Mouse (Mus musculus): ENCODE data around the gene E2f4.

E2f4 gene

GRCm38 (mm10) chr8:105294776-105295175 is 2.7 kb upstream of the E2f4 start:
- DNase-seq = peak; percentile 57

DNA sequence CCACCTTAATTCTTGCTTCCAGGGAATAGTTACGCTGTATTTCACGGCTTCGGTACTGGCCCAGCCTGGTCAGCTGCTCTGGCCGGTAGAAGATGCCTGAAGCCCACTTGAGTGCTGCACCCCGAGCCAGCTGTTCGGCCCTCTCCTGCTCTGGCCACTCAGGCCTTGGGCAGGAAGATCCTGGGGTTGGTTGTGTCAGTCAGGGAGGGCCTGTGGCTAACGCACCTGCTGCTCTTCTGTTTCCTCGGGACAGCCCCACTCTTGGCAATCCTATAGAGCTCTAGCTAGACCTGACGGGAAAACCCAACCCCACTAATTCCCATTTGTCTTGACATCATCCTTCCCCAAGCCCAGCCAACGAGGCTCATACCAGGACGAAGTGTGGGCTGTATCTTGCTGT is 2.2 kb upstream of the E2f4 start:
- no peak for DNase-seq

- peak; percentile 45 for DNase-seq
Observed at GRCm38 (mm10) chr8:105295895-105296573, 1.4 kb upstream of the E2f4 start, which contains the start of gene Exoc3l. Gene Exoc3l (minus strand): TSS chr8:105296101.

GRCm38 (mm10) chr8:105298351-105299252 is 1.1 kb downstream of the E2f4 start:
- no peak for DNase-seq

GRCm38 (mm10) chr8:105299962-105300361 is 2.5 kb downstream of the E2f4 start:
- DNase-seq = no peak

DNA sequence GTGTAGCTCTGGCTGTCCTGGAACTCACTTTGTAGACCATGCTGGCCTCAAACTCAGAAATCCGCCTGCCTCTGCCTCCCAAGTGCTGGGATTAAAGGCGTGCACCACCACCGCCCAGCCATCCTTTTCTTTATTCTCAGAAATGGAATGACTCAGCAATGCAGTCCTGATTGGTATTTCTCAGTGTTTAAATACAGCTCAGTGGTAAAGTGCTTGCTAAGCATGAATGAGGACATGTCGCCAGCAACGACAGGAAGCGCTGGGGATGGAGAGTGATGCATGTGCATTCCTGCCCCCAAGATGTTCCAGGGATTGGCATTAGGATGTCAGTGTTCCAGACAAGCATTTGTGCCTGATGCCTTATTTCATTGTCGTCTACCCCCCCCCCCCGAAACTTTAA is 5.9 kb downstream of the E2f4 start:
- no peak for DNase-seq

- DNase-seq = peak; percentile 34
Observed at GRCm38 (mm10) chr8:105303874-105304273, 6.4 kb downstream of the E2f4 start.

- DNase-seq = no peak
Observed at GRCm38 (mm10) chr8:105304325-105305210, 7.1 kb downstream of the E2f4 start.

DNA sequence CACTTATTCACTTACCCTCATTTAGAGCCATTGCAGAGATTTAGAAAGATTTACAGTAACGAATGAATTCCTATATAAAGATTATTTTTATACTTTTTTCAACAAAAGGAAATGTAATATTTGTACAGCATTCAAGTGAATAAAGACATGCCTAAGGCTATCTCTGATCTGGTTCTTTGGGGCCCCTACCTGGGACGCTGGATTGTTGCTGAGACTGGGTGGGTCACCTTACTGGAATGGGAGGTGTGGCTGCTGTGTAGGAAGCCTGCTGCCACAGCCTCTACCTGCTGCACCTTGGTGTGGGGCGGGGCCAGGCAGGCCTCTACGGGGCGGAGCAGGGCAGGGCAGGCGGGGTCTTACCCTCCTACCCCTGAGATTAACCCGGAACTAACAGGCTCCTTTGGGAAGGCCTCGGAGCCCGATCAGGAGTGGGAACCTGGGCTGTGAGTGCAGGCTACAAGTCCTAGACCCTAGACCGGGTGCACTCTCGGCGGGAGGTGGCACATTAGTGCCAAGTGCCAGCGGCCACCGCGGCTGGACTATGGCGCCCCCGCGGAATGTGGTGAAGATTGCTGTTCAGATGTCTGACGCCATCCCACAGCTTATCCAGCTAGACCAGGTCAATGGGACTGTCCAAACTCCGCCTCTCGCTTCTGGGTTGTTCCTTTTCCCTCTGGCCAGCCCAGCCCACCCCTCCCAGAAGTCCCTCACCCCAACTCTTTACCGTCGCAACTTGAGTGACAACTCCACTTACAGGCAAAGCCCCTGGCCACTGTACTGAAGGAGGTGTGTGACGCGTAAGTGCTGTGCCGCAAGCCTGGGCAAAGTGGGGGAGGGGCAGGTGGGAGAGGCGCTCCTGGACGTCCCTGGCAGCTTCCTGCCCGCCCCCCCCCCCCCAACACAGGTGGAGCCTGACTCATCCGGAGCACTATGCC is 8.0 kb downstream of the E2f4 start, which contains the start of gene Elmo3:
TSS of gene Elmo3 (plus strand) at position 391 of the 935 bp plus-strand sequence.
- peak; percentile 87 for DNase-seq

- DNase-seq = no peak
Observed at GRCm38 (mm10) chr8:105306146-105306691, 8.8 kb downstream of the E2f4 start.

DNA sequence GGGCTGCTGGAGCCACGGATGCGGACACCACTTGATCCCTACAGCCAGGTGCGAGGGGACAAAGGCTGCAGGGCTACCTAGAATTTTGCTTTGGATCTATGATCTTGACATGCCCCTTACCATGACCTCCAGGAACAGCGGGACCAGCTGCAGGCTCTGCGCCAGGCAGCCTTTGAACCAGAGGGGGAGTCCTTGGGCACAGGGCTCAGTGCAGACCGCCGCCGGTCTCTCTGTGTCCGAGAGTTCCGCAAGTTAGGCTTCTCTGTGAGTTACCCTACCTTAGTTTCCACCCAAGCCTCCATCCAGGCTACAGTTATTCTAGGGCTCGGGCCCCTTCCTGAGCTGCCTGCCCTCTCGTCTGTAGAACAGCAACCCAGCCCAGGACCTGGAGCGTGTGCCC is 10.2 kb downstream of the E2f4 start:
- no peak for DNase-seq

- DNase-seq = no peak
Observed at GRCm38 (mm10) chr8:105308428-105308827, 11.0 kb downstream of the E2f4 start.

DNA sequence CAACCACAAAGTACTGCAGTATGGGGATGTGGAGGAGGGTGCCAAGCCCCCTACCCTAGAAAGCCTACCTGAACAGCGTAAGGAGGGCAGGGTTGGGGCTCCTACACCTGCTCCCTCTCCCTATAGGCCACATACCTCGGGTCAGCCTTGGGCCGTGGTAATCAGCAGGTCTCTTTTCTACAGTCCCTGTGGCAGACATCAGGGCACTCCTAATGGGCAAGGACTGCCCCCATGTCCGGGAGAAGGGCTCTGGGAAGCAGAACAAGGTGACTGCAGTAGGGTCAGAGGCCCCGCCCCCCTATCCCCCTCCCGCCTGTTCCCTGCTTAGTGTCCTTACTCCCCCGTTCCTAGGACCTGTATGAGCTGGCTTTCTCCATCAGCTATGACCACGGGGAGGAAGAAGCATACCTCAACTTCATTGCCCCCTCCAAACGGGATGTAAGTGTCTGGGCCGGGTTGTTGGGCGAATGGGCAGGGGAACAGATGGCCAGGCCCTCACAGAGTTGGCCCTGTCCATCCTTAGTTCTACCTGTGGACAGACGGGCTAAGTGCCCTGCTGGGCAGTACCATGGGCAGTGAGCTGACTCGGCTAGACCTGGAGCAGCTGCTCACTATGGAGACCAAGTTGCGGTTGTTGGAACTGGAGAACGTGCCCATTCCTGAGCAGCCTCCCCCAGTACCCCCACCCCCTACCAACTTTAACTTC is 11.8 kb downstream of the E2f4 start:
- no peak for DNase-seq

DNA sequence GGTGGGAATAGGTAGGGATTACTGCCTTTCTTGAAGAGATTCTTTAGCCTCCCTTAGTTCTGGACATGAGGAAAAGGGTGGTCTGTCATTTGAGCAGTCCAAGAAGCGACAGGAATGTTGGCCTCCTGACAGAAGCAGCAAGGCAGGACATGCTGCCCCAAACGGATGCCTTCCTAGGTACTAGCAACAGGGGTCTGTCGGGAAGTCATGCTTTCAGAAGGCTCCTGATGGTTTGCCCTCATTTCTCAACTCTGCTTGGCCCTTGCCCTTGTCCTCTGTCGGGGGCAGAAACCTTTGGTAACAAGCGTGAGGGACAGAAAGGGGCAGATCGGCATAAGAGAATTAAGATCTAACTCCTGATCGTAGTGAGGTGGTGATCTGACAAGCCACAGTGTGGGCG is 12.7 kb downstream of the E2f4 start:
- no peak for DNase-seq

GRCm38 (mm10) chr8:105311718-105312117 is 14.3 kb downstream of the E2f4 start:
- DNase-seq = no peak

DNA sequence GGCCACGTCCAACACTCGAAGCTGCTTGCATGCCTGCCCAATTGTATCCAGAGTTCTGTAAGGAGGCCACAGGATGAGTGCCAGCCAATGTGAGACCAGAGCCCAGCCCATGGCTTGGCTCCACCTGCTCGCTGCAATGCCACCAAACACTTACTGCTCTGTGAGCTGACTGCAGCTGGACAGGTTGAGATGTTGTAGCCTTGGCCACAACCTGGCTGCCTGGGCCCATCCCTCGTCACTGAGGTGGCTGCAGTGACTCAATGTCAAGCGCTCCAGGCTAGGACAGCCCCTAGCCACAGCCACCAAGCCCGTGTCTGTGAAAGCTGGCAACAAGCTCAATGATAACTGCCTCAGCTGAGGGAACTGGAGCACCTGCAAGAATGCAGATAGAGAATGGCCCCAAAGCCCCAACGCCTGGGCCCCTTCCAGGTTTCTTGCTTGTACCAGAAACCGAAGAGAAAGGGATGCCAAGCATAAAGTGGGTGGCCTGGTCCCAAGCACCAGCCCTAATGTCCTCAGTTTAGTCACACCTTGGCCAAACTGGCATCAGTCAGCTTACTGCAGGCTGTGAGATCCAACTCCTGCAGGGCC is 15.5 kb downstream of the E2f4 start:
- DNase-seq = no peak

GRCm38 (mm10) chr8:105313622-105314402 is 16.3 kb downstream of the E2f4 start:
- no peak for DNase-seq

DNA sequence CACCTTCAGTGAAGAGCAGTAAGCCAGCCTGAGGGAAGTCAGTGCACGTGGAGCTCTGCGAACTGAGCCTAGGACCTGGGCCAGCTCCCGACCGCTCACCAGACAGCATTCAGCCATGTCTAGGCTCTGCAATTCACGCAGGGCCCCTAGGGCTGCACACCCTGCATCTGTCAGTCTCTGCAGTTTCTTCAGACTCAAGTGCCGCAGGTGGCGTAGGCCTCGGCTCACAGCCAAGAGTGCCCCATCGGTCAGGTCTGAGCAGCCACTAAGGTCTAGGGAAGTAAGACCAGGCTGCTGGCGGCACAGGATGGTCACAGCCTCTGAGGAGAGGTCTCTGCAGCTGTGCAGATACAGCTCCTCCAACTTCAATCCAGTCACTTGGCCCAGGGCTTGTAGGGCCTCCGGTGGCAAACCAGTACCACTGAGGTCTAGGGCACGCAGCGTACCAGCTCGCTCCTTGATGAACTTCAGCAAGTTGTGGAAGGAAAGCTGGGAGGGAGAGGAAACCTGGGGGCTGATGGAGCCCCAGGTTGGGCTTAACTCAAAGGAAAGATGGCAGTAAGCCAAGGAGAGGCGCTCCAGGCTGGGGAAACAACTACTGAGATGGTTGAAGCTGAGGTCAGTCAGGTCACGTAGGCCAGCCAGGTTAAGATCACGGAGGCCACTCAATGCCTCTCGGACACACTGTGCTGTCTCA is 17.8 kb downstream of the E2f4 start:
- DNase-seq = peak; percentile 43

- peak; percentile 87 for DNase-seq
Observed at GRCm38 (mm10) chr8:105317941-105318340, 20.5 kb downstream of the E2f4 start.
